Mouse (Mus musculus) kidney, embryonic 16.5 days (tissue): ENCODE results near the gene Cmya5. TPM values are rescaled to one million over a fixed set of nuclear protein-coding genes. Genes with fewer than 3 reads are reported as not detected.
A peak's percentile ranks its signal among the peaks of the same experiment; 100 is the strongest.

Source experiments
- ATAC-seq: fragments of 200-750 bp; cut with Nextera tagmentation; 2 replicates; pipeline ENCODE4 v1.8.0; 2017; ENCODE audit warnings: moderate TSS enrichment; ENCODE audit not compliant: low FRiP score, low TSS enrichment
- H3K27ac ChIP-seq: fragments of 300-500 bp; sonication (generic); 2 replicates; pipeline ENCODE4 v1.5.1; 2014; ENCODE audit warnings: low read length
- H3K27me3 ChIP-seq: fragments of 300-500 bp; sonication (generic); 2 replicates; pipeline ENCODE4 v1.6.1; 2014; ENCODE audit warnings: low read length, control low read depth, mixed read lengths; ENCODE audit not compliant: insufficient read depth
- H3K36me3 ChIP-seq: fragments of 300-500 bp; sonication (generic); 2 replicates; pipeline ENCODE4 v1.6.1; 2014; ENCODE audit warnings: low read length, control low read depth, mixed read lengths; ENCODE audit not compliant: insufficient read depth
- H3K4me1 ChIP-seq: fragments of 300-500 bp; sonication (generic); 2 replicates; pipeline ENCODE4 v1.6.1; 2014; ENCODE audit warnings: low read length, control low read depth, mixed read lengths; ENCODE audit not compliant: insufficient read depth
- H3K4me2 ChIP-seq: fragments of 300-500 bp; sonication (generic); replicated peaks from 2 replicates; pipeline ENCODE4 v1.6.1; 2014; ENCODE audit warnings: low read depth, low read length
- H3K4me3 ChIP-seq: fragments of 300-500 bp; sonication (generic); 2 replicates; pipeline ENCODE4 v1.5.1; 2014; ENCODE audit warnings: mild to moderate bottlenecking, low read length
- H3K9ac ChIP-seq: fragments of 300-500 bp; sonication (generic); replicated peaks from 2 replicates; pipeline ENCODE4 v1.6.1; 2014; ENCODE audit warnings: low read length
- H3K9me3 ChIP-seq: fragments of 300-500 bp; sonication (generic); 2 replicates; pipeline ENCODE4 v1.6.1; 2016; ENCODE audit warnings: low read length, control low read depth
- WGBS: fragments of 180-500 bp; shearing (Covaris S2); extraction: QIAGEN DNeasy Blood & Tissue Kit; methylation state at CpG from one replicate; pipeline ENCODE4 v1.1.7; 2014; 5-methylcytosine and 5-hydroxymethylcytosine counted together
- polyA plus RNA-seq: library from polyadenylated mRNA; unstranded; fragments of >200 nt; fragmentation: Nextera tagmentation; extraction: Ambion mirVana; gene quantifications from 2 replicates; pipeline ENCODE4 v1.2.1, GENCODE M21; 2015

Gene Cmya5
- polyA plus RNA-seq, 1 experiment from 2014 or later: 0.11 TPM

DNA sequence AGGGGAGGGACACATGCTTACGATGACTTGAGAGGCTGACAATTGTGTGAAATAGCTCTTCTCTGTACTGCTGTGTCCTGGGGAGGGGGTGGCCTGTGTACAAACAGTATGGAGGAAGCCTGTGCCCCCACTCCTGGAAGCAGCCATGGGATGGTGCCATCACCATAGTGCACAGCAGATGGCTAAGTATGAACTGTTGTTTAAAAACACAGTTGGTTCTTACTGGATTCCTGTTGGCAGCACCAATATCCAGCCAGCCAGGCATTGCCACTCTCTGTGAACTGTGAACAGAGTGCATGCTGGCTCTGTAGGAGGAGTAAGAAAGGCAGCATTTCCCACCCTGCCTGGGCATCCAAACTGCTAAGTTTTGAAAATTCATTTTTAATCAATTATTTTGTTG is 88.4 kb downstream of the Cmya5 start:
- Histone ChIP-seq H3K27me3 (no peaks in the 10 kb centered on the region), H3K36me3 (no peaks in the 10 kb centered on the region), H3K9ac (no peak overlapping the region), H3K4me2 (no peak overlapping the region), H3K27ac (no peak overlapping the region), H3K9me3 (no peaks in the 10 kb centered on the region), H3K4me3 (no peak overlapping the region), H3K4me1 (no peaks in the 10 kb centered on the region)
- WGBS: 76% methylated on average over 1 of the region's 1 CpGs
- no peak for ATAC-seq

DNA sequence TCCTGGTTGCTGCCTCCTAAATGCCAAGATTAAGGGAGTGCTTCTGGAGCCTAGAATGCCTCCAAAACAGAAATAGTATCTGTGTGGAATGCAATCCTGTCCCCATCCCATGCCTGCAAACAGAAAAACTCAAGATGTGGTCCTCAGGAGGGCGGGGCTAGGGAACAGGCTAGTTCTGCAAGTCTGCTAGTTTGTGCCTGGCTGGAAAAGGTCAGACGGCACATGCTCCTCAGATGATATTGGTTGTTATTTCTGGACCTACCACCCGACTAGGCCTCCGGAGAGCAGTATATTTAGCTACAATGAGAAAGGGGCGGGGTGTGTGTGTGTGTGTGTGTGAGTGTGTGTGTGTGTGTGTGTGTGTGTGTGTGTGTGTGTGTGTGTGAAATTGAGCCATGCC is 93.0 kb downstream of the Cmya5 start:
- H3K9ac ChIP-seq: no peak overlapping the region
- no peaks in the 10 kb centered on the region for H3K4me1 ChIP-seq
- no peaks in the 10 kb centered on the region for H3K36me3 ChIP-seq
- H3K27me3 ChIP-seq: no peaks in the 10 kb centered on the region
- WGBS: 71% methylated on average over 5 of the region's 5 CpGs
- no peak overlapping the region for H3K4me2 ChIP-seq
- H3K4me3 ChIP-seq: no peak overlapping the region
- H3K27ac ChIP-seq: no peak overlapping the region
- no peak for ATAC-seq
- no peaks in the 10 kb centered on the region for H3K9me3 ChIP-seq

DNA sequence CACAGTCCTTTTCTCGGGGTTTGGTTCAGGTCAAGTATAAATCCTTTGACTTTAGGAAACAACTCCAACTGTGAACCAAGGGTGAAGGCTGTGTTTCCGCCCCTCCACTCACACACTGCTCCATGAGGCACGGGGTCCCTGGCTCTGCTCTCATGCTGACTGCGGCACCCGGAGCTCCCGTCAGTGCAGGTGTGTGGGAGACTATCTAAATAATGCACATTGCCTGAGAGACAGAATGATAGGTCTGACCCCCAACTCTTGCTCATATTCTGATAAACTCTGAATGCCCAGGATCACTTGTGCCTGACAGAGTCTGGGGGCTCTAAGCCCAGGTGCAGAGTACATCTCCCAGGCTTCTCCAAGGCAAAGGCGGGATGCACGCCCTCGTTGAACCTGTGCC is 103.5 kb downstream of the Cmya5 start:
- WGBS: 51% methylated on average over 9 of the region's 9 CpGs
- Histone ChIP-seq H3K4me3 (no peak overlapping the region), H3K27ac (no peak overlapping the region), H3K9me3 (no peaks in the 10 kb centered on the region), H3K36me3 (no peaks in the 10 kb centered on the region), H3K4me1 (no peaks in the 10 kb centered on the region), H3K9ac (no peak overlapping the region), H3K4me2 (no peak overlapping the region), H3K27me3 (no peaks in the 10 kb centered on the region)
- no peak for ATAC-seq

DNA sequence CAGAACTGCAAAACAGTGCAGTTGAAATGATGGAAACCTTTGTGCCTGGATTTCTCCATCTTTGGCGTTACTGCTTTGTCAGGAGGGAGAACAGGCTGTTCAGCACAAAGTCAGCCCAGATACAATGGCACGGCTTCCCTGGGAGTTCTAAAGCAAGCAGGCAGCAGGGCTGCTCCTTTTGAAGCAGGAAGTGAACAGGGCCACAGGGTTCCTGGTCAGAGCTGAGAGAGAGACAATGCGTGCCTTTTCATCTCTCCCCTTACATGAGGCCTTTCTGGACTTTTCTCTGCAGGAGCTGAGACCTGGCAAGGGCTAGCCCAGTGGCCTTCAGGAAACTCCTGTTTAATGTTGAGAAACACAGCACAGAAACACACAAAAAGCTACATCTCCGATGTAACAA is 108.3 kb downstream of the Cmya5 start:
- Histone ChIP-seq H3K9me3 (no peaks in the 10 kb centered on the region), H3K4me3 (no peak overlapping the region), H3K4me1 (no peaks in the 10 kb centered on the region), H3K27me3 (no peaks in the 10 kb centered on the region), H3K4me2 (no peak overlapping the region), H3K9ac (no peak overlapping the region), H3K36me3 (no peaks in the 10 kb centered on the region), H3K27ac (no peak overlapping the region)
- ATAC-seq: no peak
- 82% methylated on average over 4 of the region's 4 CpGs for WGBS

DNA sequence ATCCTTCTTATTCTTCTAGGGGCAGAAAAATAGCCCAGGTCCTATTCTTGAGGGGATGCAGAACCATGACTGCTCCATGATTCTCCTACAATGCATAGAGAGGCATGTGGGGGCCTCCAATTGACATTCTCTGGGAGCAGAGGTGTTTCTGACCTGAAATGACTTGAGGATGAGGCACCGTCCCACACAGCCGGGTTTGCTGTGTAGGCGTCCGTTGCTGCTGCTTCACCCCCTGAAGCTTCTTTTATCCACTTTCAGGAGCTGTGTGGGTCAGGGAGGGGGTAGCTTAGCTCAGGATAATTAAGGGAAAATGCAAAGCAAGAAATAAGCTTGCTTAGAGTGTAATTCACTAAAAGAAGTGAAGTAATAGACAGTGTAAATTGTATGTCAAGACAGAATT is 115.2 kb downstream of the Cmya5 start:
- H3K4me3 ChIP-seq: no peak overlapping the region
- no peaks in the 10 kb centered on the region for H3K4me1 ChIP-seq
- WGBS: 93% methylated on average over 4 of the region's 4 CpGs

DNA sequence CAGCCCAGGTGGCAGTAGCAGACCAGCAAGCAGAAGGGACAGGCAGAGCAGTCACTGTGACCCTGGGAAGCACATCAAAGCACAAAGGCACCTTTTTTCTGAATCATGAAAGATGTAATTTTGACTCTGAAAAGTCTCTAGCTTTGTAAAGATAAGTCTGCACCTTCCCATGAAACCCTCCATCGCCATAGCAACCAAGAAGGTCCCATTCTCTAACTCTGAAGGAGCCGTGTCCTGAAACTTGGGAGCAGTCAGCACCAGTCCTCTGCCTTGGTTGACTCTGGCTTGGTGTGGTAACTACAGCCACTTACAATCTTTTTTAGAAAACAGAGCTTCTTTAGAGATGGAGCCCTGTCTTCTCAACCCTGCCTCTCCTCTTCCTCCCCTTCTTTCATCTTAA is 119.7 kb downstream of the Cmya5 start:
- Histone ChIP-seq H3K36me3 (no peaks in the 10 kb centered on the region), H3K27me3 (no peaks in the 10 kb centered on the region), H3K4me3 (no peak overlapping the region), H3K4me1 (no peaks in the 10 kb centered on the region), H3K4me2 (no peak overlapping the region), H3K27ac (no peak overlapping the region), H3K9ac (no peak overlapping the region), H3K9me3 (peaks cover 6% of the 10 kb centered on the region; the same call in 1 of the 2 replicates)
- ATAC-seq: no peak
- 73% methylated on average over 2 of the region's 2 CpGs for whole genome bisulfite sequencing

More for the DNA sequence above, 115.2 kb downstream of the Cmya5 start:
- Histone ChIP-seq H3K9ac (no peak overlapping the region), H3K9me3 (peaks cover 6% of the 10 kb centered on the region; the same call in 1 of the 2 replicates), H3K27ac (no peak overlapping the region), H3K36me3 (no peaks in the 10 kb centered on the region), H3K4me2 (no peak overlapping the region), H3K27me3 (no peaks in the 10 kb centered on the region)
- no peak for ATAC-seq

DNA sequence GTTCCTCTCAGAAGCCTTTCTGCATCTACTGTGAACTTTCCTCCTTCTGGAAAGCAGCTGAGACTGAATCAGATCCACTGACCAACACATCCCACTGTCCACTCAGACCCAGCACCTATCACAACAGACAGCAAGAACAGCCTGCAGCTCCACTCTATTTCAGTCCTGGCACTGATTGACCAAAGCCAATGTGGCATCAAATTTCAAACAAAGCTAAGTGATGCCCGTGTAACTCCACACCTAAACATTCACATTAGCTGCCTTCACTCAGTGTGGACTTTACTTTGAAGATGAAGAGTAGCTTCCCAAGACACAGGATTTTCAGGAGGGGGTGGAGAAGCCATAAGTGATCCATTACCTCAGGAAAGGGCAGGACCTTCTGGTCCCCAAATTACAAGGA is 122.4 kb downstream of the Cmya5 start:
- Histone ChIP-seq H3K36me3 (no peaks in the 10 kb centered on the region), H3K27ac (no peak overlapping the region), H3K9ac (no peak overlapping the region), H3K4me3 (no peak overlapping the region), H3K4me2 (no peak overlapping the region), H3K9me3 (no peaks in the 10 kb centered on the region), H3K4me1 (no peaks in the 10 kb centered on the region), H3K27me3 (no peaks in the 10 kb centered on the region)
- 3% methylated on average over 1 of the region's 1 CpGs for WGBS
- ATAC-seq: peak; percentile 39; the same call in 1 of the 2 replicates

DNA sequence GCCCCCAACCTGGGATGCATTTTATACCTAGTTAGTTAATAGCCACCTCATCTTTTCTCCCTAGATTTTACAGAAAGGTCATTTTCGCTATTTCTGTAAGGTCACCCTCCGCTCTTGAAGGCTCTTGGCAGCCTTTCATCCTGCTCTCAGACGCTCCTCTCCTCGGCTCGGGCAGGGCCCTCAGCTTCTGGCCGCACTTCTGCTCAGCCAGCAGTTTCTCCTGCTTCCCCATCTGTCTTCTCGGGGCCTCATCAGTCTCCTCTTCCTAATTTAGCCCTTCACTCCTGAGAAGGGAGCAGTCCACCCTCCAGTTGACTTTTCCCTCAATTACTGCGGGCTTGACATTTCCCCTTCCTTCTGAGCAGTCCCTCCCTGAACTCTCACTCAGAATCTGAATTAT is 131.6 kb downstream of the Cmya5 start:
- H3K27me3 ChIP-seq: no peaks in the 10 kb centered on the region
- H3K4me2 ChIP-seq: no peak overlapping the region
- no peak for ATAC-seq
- no peaks in the 10 kb centered on the region for H3K36me3 ChIP-seq
- no peak overlapping the region for H3K4me3 ChIP-seq
- H3K9ac ChIP-seq: no peak overlapping the region
- H3K9me3 ChIP-seq: no peaks in the 10 kb centered on the region
- no peak overlapping the region for H3K27ac ChIP-seq
- no peaks in the 10 kb centered on the region for H3K4me1 ChIP-seq
- WGBS: 52% methylated on average over 8 of the region's 8 CpGs

DNA sequence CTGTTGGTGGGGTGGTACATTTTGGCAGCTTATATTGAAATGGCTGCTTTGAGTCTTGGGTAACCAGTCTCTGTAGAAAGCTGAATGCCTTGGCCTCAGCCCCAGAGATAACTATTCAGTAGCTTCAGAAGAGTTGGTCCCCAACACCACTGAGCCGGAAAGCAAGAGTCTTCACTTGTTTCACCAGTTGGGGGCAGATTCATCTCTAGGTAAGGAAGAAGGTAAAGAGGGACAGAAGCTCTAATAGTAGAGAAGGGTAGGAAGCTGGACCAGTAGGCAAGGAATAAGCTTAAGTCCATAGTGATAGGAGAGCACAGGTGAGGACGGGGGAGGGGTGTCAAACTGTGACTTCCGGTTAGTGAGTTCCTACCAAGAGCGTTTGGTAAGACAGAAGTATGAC is 133.2 kb downstream of the Cmya5 start:
- no peak overlapping the region for H3K9ac ChIP-seq
- H3K4me1 ChIP-seq: no peaks in the 10 kb centered on the region
- WGBS: 95% methylated on average over 4 of the region's 4 CpGs
- H3K27ac ChIP-seq: no peak overlapping the region
- H3K27me3 ChIP-seq: no peaks in the 10 kb centered on the region
- no peak for ATAC-seq
- no peaks in the 10 kb centered on the region for H3K36me3 ChIP-seq
- H3K9me3 ChIP-seq: no peaks in the 10 kb centered on the region
- H3K4me3 ChIP-seq: no peak overlapping the region
- H3K4me2 ChIP-seq: no peak overlapping the region

DNA sequence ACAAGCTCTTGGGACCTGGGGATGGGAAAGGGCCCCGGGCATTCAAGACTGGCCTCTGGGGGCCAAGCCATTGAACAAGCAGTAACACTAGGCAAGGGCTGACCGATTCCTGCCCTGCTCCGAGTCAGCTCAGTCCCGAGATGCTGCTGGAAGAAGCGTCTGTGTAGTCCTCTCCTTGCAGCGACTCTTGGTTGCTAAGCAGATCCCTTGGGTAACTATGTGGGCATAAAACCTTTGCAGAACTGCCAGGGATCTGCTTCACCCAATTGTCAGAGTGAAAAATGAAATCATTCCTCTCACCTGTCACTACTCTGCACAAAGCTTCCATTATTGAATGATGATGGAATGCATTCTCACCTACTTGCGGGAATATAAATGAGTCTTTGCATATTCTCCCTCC is 134.0 kb downstream of the Cmya5 start:
- H3K36me3 ChIP-seq: no peaks in the 10 kb centered on the region
- H3K4me1 ChIP-seq: no peaks in the 10 kb centered on the region
- no peak overlapping the region for H3K4me3 ChIP-seq
- WGBS: 83% methylated on average over 7 of the region's 7 CpGs
- no peak overlapping the region for H3K4me2 ChIP-seq
- no peaks in the 10 kb centered on the region for H3K9me3 ChIP-seq
- H3K27ac ChIP-seq: no peak overlapping the region
- H3K9ac ChIP-seq: no peak overlapping the region
- no peaks in the 10 kb centered on the region for H3K27me3 ChIP-seq
- ATAC-seq: no peak

DNA sequence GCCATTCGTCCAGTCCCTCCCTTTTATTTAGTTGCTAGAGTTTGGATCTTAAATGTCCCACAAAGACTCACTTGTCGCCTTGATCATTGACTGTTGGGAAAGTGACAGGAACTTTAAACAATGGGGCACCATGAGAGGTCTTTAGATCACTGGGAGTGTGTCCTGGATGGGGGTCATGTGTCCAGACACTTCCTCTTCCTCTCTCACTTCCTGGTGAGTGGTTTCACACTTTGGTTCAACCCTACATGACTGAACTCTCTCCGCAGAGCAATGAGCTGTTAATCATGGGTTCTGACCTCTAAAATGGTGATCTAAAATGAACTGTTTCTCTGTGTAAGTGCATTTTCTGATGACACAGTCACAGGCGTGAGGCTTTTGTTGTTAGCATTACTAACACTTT is 137.4 kb downstream of the Cmya5 start:
- Histone ChIP-seq H3K36me3 (no peaks in the 10 kb centered on the region), H3K4me1 (no peaks in the 10 kb centered on the region), H3K9ac (no peak overlapping the region), H3K9me3 (no peaks in the 10 kb centered on the region), H3K4me2 (no peak overlapping the region), H3K4me3 (no peak overlapping the region), H3K27me3 (no peaks in the 10 kb centered on the region), H3K27ac (no peak overlapping the region)
- no peak for ATAC-seq
- 74% methylated on average over 4 of the region's 4 CpGs for WGBS
